Mouse (Mus musculus): ENCODE results near the gene Ets1. TPM values are rescaled to one million over a fixed set of nuclear protein-coding genes. Genes with fewer than 3 reads are reported as not detected.

The Ets1 gene
- total and polyA plus RNA-seq, 3 experiments, result 10.0 to 23.5 (median 19.8) TPM

GRCm38 (mm10) chr9:32652112-32652511 is 16.1 kb downstream of the Ets1 start:
- no peaks in the 10 kb centered on the region for H3K9me3 ChIP-seq (replicated peaks; ENCODE audit: low read length)
- H3K36me3 ChIP-seq (replicated peaks in 1 of 2; ENCODE audit: control insufficient read depth in 1 of 2, insufficient read depth in 1 of 2, low read length in 1 of 2), result no peaks in the 10 kb centered on the region
- no peaks in the 10 kb centered on the region for H3K79me2 ChIP-seq (replicated peaks; ENCODE audit: control insufficient read depth, extremely low read depth, insufficient read depth, poor library complexity, severe bottlenecking)
- DNase-seq (ENCODE audit: extremely low read depth), result peak; percentile 93
- no peak overlapping the region for H3K27ac ChIP-seq (ENCODE audit: insufficient read depth, low read depth)
- H3K4me3 ChIP-seq (replicated peaks in 1 of 3; ENCODE audit: low read depth in 2 of 3, low read length in 2 of 3, poor library complexity in 1 of 3), result no peak overlapping the region
- peak overlapping the region; percentile 59 for H3K4me2 ChIP-seq (ENCODE audit: insufficient read depth, low read depth, poor library complexity, severe bottlenecking)
- TF ChIP-seq CTCF (conservative IDR thresholded peaks at IDR 0.05 in 1 of 2, IDR thresholded peaks at IDR 0.05 in 1 of 2; ENCODE audit: low read depth in 2 of 2, low read length in 2 of 2) (no peak), JUN (IDR thresholded peaks at IDR 0.05; ENCODE audit: insufficient read depth, low read depth, low read length) (peak; percentile 99), EP300 (IDR thresholded peaks at IDR 0.05; ENCODE audit: low read length) (peak; percentile 99), RCOR1 (conservative IDR thresholded peaks at IDR 0.05; ENCODE audit: low read depth, low read length) (peak; percentile 99), ZMIZ1 (IDR thresholded peaks at IDR 0.05; ENCODE audit: low read depth, low read length) (no peak), MEF2A (IDR thresholded peaks at IDR 0.05; ENCODE audit: borderline replicate concordance, low read depth, low read length) (peak; percentile 89), TCF12 (IDR thresholded peaks at IDR 0.05; ENCODE audit: low read depth, low read length) (peak; percentile 91; the same call in 1 of the 2 replicates), HCFC1 (IDR thresholded peaks at IDR 0.05; ENCODE audit: low read depth, low read length) (no peak), NRF1 (IDR thresholded peaks at IDR 0.05; ENCODE audit: low read depth, low read length) (peak; percentile 58), POLR2A (IDR thresholded peaks at IDR 0.05; ENCODE audit: low read depth, low read length) (no peak), PAX5 (IDR thresholded peaks at IDR 0.05; ENCODE audit: low read length) (no peak), CHD2 (IDR thresholded peaks at IDR 0.05; ENCODE audit: low read length) (peak; percentile 80), BHLHE40 (IDR thresholded peaks at IDR 0.05; ENCODE audit: low read depth, low read length) (peak; percentile 100), MXI1 (IDR thresholded peaks at IDR 0.05; ENCODE audit: low read depth, low read length) (0 out of 2 replicates have a peak, but pooled peaks have one; percentile 38), USF1 (IDR thresholded peaks at IDR 0.05; ENCODE audit: low read depth, low read length) (no peak), POLR2AphosphoS2 (IDR thresholded peaks at IDR 0.05; ENCODE audit: low read depth, low read length) (no peak), MAX (IDR thresholded peaks at IDR 0.05; ENCODE audit: low read length) (peak; percentile 88), ZNF384 (IDR thresholded peaks at IDR 0.05; ENCODE audit: low read depth, low read length) (no peak), GABPA (IDR thresholded peaks at IDR 0.05; ENCODE audit: insufficient replicate concordance, low read depth, low read length) (no peak), SMC3 (IDR thresholded peaks at IDR 0.05; ENCODE audit: low read depth, low read length) (peak; percentile 17), UBTF (IDR thresholded peaks at IDR 0.05; ENCODE audit: low read depth, low read length) (no peak), USF2 (conservative IDR thresholded peaks at IDR 0.05; ENCODE audit: low read depth, low read length) (no peak), JUND (conservative IDR thresholded peaks at IDR 0.05; ENCODE audit: low read depth, low read length) (peak; percentile 99), SIN3A (IDR thresholded peaks at IDR 0.05; ENCODE audit: low read length) (0 out of 2 replicates have a peak, but pooled peaks have one; percentile 52), MAFK (IDR thresholded peaks at IDR 0.05; ENCODE audit: insufficient replicate concordance, low read length) (no peak), ZKSCAN1 (IDR thresholded peaks at IDR 0.05; ENCODE audit: borderline replicate concordance, low read depth, low read length) (no peak), KAT2A (IDR thresholded peaks at IDR 0.05; ENCODE audit: insufficient replicate concordance, low read length) (0 out of 2 replicates have a peak, but pooled peaks have one; percentile 29), CHD1 (IDR thresholded peaks at IDR 0.05; ENCODE audit: low read depth, low read length) (no peak), MYC (IDR thresholded peaks at IDR 0.05; ENCODE audit: low read depth, low read length) (peak; percentile 89), IRF4 (IDR thresholded peaks at IDR 0.05; ENCODE audit: low read depth, low read length) (peak; percentile 99), ZC3H11A (IDR thresholded peaks at IDR 0.05; ENCODE audit: low read depth, low read length) (no peak), NELFE (IDR thresholded peaks at IDR 0.05; ENCODE audit: low read depth, low read length) (no peak), ETS1 (conservative IDR thresholded peaks at IDR 0.05; ENCODE audit: low read depth, low read length) (peak; percentile 100), TBP (conservative IDR thresholded peaks at IDR 0.05; ENCODE audit: low read depth, low read length) (no peak), MAZ (IDR thresholded peaks at IDR 0.05; ENCODE audit: low read depth, low read length) (no peak; the same call in 1 of the 2 replicates), ELF1 (IDR thresholded peaks at IDR 0.05; ENCODE audit: low read depth, low read length) (0 out of 2 replicates have a peak, but pooled peaks have one; percentile 9), RAD21 (IDR thresholded peaks at IDR 0.05; ENCODE audit: low read depth, low read length) (no peak; the same call in none of the 2 replicates), E2F4 (IDR thresholded peaks at IDR 0.05; ENCODE audit: insufficient replicate concordance, low read depth, low read length) (0 out of 2 replicates have a peak, but pooled peaks have one; percentile 34)
- H3K27me3 ChIP-seq (replicated peaks), result no peaks in the 10 kb centered on the region
- H3K9ac ChIP-seq (ENCODE audit: insufficient read depth, low read depth), result no peak overlapping the region
- in situ Hi-C loops (cut with MboI; ENCODE audit: low pct_ligation_motif_present, low pct_unique_long_range_greater_than_20kb, low sequenced_read_pairs), result loop anchor here (5.0 kb wide), 1 partner anchor 35 kb away; no protein-coding TSS in a partner anchor
- dilution Hi-C loops (cut with MboI; ENCODE audit: extremely low pct_ligation_motif_present, extremely low pct_unique_long_range_greater_than_20kb, low sequenced_read_pairs), result no loop called here
- H3K4me1 ChIP-seq (ENCODE audit: control insufficient read depth in 1 of 2, insufficient read depth in 2 of 2), result peaks cover 7 to 44% of the 10 kb centered on the region in 2 experiments

Data from CH12.LX (cell line).